Mouse (Mus musculus): ENCODE results near the gene Alx1. TPM values are rescaled to one million over a fixed set of nuclear protein-coding genes. Genes with fewer than 3 reads are reported as not detected.
A peak's percentile ranks its signal among the peaks of the same experiment; 100 is the strongest.

Gene Alx1
- total and polyA plus RNA-seq, 2 experiments from 2014 or later: 0.11 TPM; not detected in 1

GRCm38 (mm10) chr10:103000902-103001301 lies 29.1 kb downstream of the Alx1 start:
- WGBS: 64% methylated on average over 8 of the region's 8 CpGs
- Histone ChIP-seq H3K27ac (no peak overlapping the region), H3K4me2 (ENCODE audit: low read depth, low read length) (no peak overlapping the region), H3K36me3 (ENCODE audit: insufficient read depth, low read length) (no peaks in the 10 kb centered on the region), H3K27me3 (ENCODE audit: insufficient read depth, low read length) (no peaks in the 10 kb centered on the region), H3K4me1 (ENCODE audit: insufficient read depth, low read length) (no peaks in the 10 kb centered on the region), H3K9ac (replicated peaks; ENCODE audit: low read length) (no peak overlapping the region), H3K4me3 (ENCODE audit: low read length) (no peak overlapping the region), H3K9me3 (ENCODE audit: low read length) (no peaks in the 10 kb centered on the region)
- ATAC-seq (no peak), DNase-seq (ENCODE audit: low spot score) (no peak)
- no peak for TF ChIP-seq CTCF (IDR thresholded peaks at IDR 0.05; ENCODE audit: low read depth)

- ATAC-seq: no peak
These were observed 30.4 kb downstream of the Alx1 start for GRCm38 (mm10) chr10:102999584-102999983.

GRCm38 (mm10) chr10:102975106-102975505 lies 54.9 kb downstream of the Alx1 start:
- H3K4me1 ChIP-seq (ENCODE audit: insufficient read depth, low read length): no peaks in the 10 kb centered on the region
- H3K4me3 ChIP-seq (ENCODE audit: low read length): no peak overlapping the region

More at GRCm38 (mm10) chr10:102999584-102999983, 30.4 kb downstream of the Alx1 start:
- H3K9me3 ChIP-seq (ENCODE audit: low read length): no peaks in the 10 kb centered on the region
- H3K4me1 ChIP-seq (ENCODE audit: insufficient read depth, low read length): no peaks in the 10 kb centered on the region
- no peak; the same call in 1 of the 2 replicates for TF ChIP-seq CTCF (IDR thresholded peaks at IDR 0.05; ENCODE audit: low read depth)
- H3K36me3 ChIP-seq (ENCODE audit: insufficient read depth, low read length): no peaks in the 10 kb centered on the region
- H3K4me3 ChIP-seq (ENCODE audit: low read length): no peak overlapping the region
- H3K9ac ChIP-seq (replicated peaks; ENCODE audit: low read length): no peak overlapping the region
- no peak overlapping the region for H3K27ac ChIP-seq
- no peak overlapping the region for H3K4me2 ChIP-seq (ENCODE audit: low read depth, low read length)
- no peaks in the 10 kb centered on the region for H3K27me3 ChIP-seq (ENCODE audit: insufficient read depth, low read length)
- DNase-seq (ENCODE audit: low spot score): no peak

GRCm38 (mm10) chr10:102959602-102960001 lies 70.4 kb downstream of the Alx1 start:
- Histone ChIP-seq H3K36me3 (ENCODE audit: insufficient read depth, low read length) (no peaks in the 10 kb centered on the region), H3K27ac (no peak overlapping the region), H3K4me2 (ENCODE audit: low read depth, low read length) (no peak overlapping the region), H3K27me3 (ENCODE audit: insufficient read depth, low read length) (no peaks in the 10 kb centered on the region), H3K4me1 (ENCODE audit: insufficient read depth, low read length) (no peaks in the 10 kb centered on the region), H3K9ac (replicated peaks; ENCODE audit: low read length) (no peak overlapping the region), H3K9me3 (ENCODE audit: low read length) (no peaks in the 10 kb centered on the region), H3K4me3 (ENCODE audit: low read length) (no peak overlapping the region)
- ATAC-seq: no peak
- WGBS: 90% methylated on average over 2 of the region's 2 CpGs
- peak; percentile 20; the same call in 1 of the 2 replicates for TF ChIP-seq CTCF (IDR thresholded peaks at IDR 0.05; ENCODE audit: low read depth)
- no peak for DNase-seq (ENCODE audit: low spot score)

More at GRCm38 (mm10) chr10:102975106-102975505, 54.9 kb downstream of the Alx1 start:
- Histone ChIP-seq H3K36me3 (ENCODE audit: insufficient read depth, low read length) (no peaks in the 10 kb centered on the region), H3K27me3 (ENCODE audit: insufficient read depth, low read length) (no peaks in the 10 kb centered on the region), H3K27ac (no peak overlapping the region), H3K9me3 (ENCODE audit: low read length) (no peaks in the 10 kb centered on the region), H3K4me2 (ENCODE audit: low read depth, low read length) (no peak overlapping the region), H3K9ac (replicated peaks; ENCODE audit: low read length) (no peak overlapping the region)
- no peak for DNase-seq (ENCODE audit: low spot score)
- WGBS: 92% methylated on average over 5 of the region's 5 CpGs
- TF ChIP-seq CTCF (IDR thresholded peaks at IDR 0.05; ENCODE audit: low read depth): no peak
- ATAC-seq: no peak

Other genes with a start within 250 kb of the Alx1 start
- 1.4 and 4.1 TPM in 2 replicates for gene Lrriq1, start 206.1 kb upstream of the Alx1 start, total RNA-seq (2014; rRNA removed)
- 5.7 and 8.0 TPM in 2 replicates for gene Lrriq1, start 206.1 kb upstream of the Alx1 start, polyA plus RNA-seq (2015; fragmentation: Nextera tagmentation; extraction: Ambion mirVana)